In the genomic region with DNA sequence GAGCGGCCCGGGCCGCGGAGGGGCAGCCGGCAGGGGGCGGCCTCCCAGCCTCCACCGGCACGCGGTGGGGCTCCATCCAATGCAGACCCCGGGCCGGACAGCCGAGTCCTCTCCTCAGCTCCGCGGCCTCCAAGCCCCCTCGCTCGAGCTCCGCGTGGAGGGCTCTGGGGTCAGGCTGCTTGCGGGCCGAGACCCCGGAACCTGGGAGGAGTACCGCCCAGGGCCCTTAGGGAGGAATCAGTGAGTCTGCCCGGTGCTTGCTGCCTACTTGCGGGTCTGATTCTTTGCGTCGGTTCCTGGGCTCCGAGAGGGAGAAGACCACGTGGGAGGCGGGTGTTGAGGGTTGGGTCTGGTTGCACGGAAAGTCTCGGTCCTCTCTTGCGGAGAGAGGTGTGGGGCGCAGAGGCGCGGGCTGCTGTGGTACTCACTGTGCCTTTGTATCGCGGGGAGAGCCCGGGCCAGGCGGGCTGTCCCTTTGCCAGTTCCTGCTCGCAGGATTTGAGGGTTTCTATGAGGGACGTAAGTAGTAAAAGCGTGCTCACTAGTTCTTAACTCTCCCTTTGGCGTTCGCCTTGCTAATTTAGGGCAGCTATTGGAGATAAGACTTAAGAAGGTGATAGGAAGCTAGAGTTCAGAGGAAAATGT, we compare ENCODE assay signal across 8 mouse cellular contexts. TPM values are rescaled to one million over a fixed set of nuclear protein-coding genes. Genes with fewer than 3 reads are reported as not detected.
DNase-seq lines count a peak whose midpoint lies in the region; ATAC-seq lines count a peak whose summit lies in the region.

No protein-coding gene starts in this region.

- peaks cover 28% of the 10 kb centered on the region for H3K4me1 ChIP-seq in hindbrain, embryonic 15.5 days (replicated peaks)

- H3K36me3 ChIP-seq in hindbrain, embryonic 15.5 days, result no peaks in the 10 kb centered on the region

- H3K9ac ChIP-seq in hindbrain, embryonic 15.5 days, result peak overlapping the region; percentile 94

- H3K4me2 ChIP-seq in hindbrain, embryonic 15.5 days, result peak overlapping the region; percentile 90

- DNase-seq in MN1 (ENCODE audit: low spot score), result peak; percentile 86
- DNase-seq in cerebellum, adult 8-10 months, result peak; percentile 61
- DNase-seq in frontal cortex, postnatal 10 days (ENCODE audit: low spot score in 2 of 2), result peak; percentile 72 to 75
- DNase-seq in left cerebral cortex, adult 11 months (ENCODE audit: low spot score), result peak; percentile 53
- DNase-seq in lung, postnatal 36 days, result peak; percentile 75
- peak; percentile 75 for DNase-seq in retina, embryonic 14.5 days (ENCODE audit: low spot score)
- DNase-seq in thymus, postnatal 4 days, result peak; percentile 72

- no peak; the same call in 1 of the 2 replicates for ATAC-seq in hindbrain, embryonic 15.5 days (ENCODE audit: low FRiP score, low read depth)

- under 1% methylated on average over 35 of the region's 44 CpGs for WGBS in hindbrain, embryonic 15.5 days

- no peaks in the 10 kb centered on the region for H3K9me3 ChIP-seq in hindbrain, embryonic 15.5 days

- H3K4me3 ChIP-seq in hindbrain, embryonic 15.5 days, result peak overlapping the region; percentile 97

- H3K27ac ChIP-seq in hindbrain, embryonic 15.5 days (replicated peaks), result peak overlapping the region; percentile 94

- no peaks in the 10 kb centered on the region for H3K27me3 ChIP-seq in hindbrain, embryonic 15.5 days

RNA-seq across cellular contexts. Expression of a gene that starts 12.8 kb away (rescaled TPM):
- 0.12 and 0.25 TPM in 2 replicates for polyA plus RNA-seq in hindbrain, embryonic 15.5 days (2015; fragmentation: Nextera tagmentation; extraction: Ambion mirVana)

RNA-seq across cellular contexts. Expression of a gene that starts 50.6 kb away (rescaled TPM):
- polyA plus RNA-seq in hindbrain, embryonic 15.5 days (2015; fragmentation: Nextera tagmentation; extraction: Ambion mirVana), result 25.2 and 29.4 TPM in 2 replicates

RNA-seq across cellular contexts. Expression of a gene that starts 50.7 kb away (rescaled TPM):
- 27.0 and 29.3 TPM in 2 replicates for polyA plus RNA-seq in hindbrain, embryonic 15.5 days (2015; fragmentation: Nextera tagmentation; extraction: Ambion mirVana)
